Mouse (Mus musculus) layer of hippocampus, postnatal 25 days (tissue): ENCODE results near the gene Cd63. TPM values are rescaled to one million over a fixed set of nuclear protein-coding genes. Genes with fewer than 3 reads are reported as not detected.

Experiments used
- DNase-seq, 2 experiments: peaks; one replicate each; pipeline ENCODE4 v3.0.0; 2022; ENCODE audit warnings: mixed read lengths in 2 of 2, low spot score in 1 of 2; ENCODE audit errors: extremely low spot score in 1 of 2
- total RNA-seq, 2 experiments: library from RNA; stranded (reverse); gene quantifications; 2 replicates each; pipeline ENCODE4 v1.2.3; 2021

Gene Cd63
- total RNA-seq, 2 experiments from 2014 or later, result 76.6 to 84.7 TPM

GRCm38 (mm10) chr10:128902409-128902988, 1.7 kb downstream of the Cd63 start:
- DNase-seq, result no peak

GRCm38 (mm10) chr10:128904812-128905211, 4.0 kb downstream of the Cd63 start:
- no peak for DNase-seq

DNA sequence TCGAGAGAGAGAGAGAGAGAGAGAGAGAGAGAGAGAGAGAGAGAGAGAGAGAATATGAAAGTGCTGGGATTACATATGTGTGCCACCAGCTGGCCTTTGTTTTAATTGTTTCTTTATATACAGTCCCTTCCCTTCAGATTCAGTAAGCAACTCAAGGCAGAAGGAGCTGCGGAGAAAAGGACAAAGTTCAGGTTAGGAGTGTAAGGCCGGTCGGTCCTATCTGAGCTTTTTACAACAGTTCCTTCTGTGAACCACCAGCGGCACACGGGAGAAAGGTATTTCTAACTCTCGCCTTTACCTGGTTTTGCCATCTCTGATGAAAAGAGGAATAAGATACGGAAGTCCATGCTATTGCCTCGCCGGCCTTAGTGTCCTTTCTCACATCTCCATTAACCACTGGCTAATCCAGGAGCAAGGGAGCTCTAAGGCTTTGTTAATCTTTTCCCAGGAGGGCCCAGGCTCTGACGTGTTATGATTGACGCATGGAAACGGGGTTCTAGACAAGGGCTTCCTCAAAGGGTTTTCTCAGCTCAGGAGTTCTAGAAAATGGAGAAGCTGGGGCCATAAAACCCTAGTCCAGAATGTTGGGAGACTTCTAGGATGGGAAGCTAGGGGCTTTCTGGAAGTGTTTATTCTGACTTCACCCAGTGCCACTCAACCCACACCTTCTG, 8.1 kb downstream of the Cd63 start:
- no peak for DNase-seq

DNA sequence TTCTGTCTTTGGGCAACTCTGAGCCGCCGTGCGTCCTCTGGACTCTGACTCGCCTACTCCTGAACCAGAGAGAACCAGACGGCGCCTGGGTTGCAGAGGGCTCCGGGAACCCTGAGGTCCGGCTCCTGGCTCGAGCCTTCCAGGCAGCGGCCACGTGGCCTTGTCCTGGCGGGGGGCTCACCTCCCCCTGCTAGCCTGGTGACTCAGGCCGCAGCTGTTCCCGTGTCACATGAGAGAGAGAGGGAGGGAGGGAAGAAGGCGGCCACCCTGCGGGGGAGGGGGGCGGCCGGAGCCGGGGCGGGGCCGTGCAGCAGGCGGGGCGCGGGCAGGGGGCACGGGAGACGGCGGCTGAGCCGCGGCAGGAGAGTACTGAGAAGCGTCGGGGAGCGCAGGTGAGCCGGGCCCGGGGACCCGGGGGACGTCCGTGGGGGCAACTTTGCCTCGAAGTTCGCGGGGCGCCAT, 8.8 kb downstream of the Cd63 start:
- DNase-seq, result peak in 1 of 2 experiments; percentile 44

- peak in 1 of 2 experiments; percentile 64 for DNase-seq
Measured at GRCm38 (mm10) chr10:128910066-128910841, 9.5 kb downstream of the Cd63 start.

- DNase-seq, result no peak
Measured at GRCm38 (mm10) chr10:128911430-128911829, 10.6 kb downstream of the Cd63 start.

DNA sequence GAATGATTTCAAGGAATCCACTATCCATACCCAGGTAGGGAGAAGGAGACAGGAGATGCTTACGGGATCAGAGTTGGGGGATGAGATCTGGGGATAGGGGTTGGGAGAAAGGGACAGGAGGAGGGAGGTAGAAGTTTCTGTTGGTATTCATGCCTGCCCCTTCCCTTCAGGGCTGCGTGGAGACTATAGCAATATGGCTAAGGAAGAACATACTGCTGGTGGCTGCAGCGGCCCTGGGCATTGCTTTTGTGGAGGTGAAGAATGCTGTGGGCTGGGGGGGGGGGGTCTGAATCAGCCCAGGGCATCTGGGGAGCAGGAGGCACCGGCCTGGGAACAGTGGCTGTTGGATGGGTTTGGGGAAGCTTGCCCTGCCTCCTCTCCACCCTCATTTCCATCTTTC, 11.5 kb downstream of the Cd63 start:
- DNase-seq, result no peak

GRCm38 (mm10) chr10:128912791-128913190, 12.0 kb downstream of the Cd63 start:
- DNase-seq, result no peak

GRCm38 (mm10) chr10:128913219-128913618, 12.4 kb downstream of the Cd63 start:
- peak; percentile 78 to 97 for DNase-seq

GRCm38 (mm10) chr10:128913696-128914095, 12.9 kb downstream of the Cd63 start:
- no peak for DNase-seq

DNA sequence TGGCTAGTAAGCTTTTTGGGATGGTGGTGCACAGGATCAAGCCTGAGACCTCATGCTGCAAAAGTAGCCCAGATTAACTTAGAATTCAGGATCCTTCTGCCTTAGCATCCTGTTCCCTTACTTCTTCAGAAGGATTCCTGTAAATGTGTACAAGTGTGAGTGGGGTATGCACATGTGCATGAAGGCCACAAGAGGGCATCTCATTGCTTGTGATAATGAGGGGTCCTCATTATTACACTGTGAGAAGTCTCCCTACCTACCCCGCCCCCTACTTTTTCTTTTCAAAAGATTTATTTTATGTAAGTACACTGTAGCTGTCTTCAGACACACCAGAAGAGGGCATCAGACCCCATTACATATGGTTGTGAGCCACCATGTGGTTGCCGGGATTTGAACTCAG, 14.8 kb downstream of the Cd63 start:
- no peak for DNase-seq

DNA sequence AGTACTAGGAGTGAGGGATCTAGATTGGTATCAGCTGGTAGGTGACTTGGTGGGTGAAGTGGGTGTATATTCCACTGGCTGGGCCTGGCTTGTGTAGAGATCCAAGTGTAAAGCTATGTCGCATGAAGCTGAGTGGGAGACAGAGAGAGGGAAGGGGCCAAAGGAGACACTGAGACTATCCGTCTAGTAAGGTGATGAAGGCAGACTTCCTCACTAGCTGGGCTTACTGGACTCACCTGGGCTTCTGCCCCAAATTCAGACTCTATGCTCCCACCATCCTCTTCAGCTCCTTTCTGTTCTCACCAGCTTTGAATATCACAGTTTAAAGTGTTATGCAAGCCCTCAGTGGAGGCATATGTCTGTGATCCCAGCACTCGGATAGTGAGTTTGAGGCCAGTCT, 15.9 kb downstream of the Cd63 start:
- DNase-seq, result no peak

GRCm38 (mm10) chr10:128917400-128917799, 16.6 kb downstream of the Cd63 start:
- no peak for DNase-seq

GRCm38 (mm10) chr10:128918246-128918645, 17.5 kb downstream of the Cd63 start:
- DNase-seq, result peak in 1 of 2 experiments; percentile 47

DNA sequence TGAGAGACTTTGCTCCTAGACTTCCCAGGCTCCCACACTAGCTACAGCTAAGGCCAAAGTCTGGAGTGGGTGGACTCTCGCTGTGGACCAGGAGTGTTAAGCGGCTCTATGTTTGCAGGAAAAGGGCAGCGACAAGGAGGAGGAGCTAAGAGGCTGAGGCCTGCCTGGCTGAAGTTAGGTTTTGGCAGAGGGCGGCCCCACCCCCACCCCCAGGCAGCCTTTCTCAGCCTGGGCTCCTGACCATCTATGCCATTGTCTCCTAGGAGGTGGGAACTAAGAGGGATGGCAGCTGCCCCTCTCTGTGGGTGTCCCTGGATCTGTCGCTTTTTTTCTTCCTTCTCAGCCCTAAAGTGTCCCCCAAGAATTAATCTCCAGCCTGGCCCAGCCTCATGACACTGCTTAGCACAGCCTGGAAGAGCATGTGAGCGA, 18.4 kb downstream of the Cd63 start:
- no peak for DNase-seq

DNA sequence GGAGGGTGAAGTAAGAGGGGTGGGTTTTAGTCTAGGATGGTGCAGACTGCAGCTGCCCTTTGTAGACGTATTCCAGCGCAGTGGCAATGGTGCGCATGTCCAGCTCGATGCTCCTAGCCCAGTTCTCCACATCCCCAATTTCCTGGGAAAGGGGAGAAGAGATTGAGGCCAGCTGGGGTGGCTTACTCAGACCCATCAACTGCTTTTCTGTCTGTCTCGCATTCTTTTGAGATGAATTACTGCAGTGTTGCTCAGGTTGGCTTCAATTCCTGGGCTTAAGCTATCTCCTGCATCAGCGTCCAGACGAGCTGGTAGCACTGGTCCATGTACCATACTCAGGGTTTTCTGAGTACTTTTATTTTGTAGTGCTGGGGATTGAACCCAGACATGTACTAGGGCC, 19.2 kb downstream of the Cd63 start:
- DNase-seq, result no peak

DNA sequence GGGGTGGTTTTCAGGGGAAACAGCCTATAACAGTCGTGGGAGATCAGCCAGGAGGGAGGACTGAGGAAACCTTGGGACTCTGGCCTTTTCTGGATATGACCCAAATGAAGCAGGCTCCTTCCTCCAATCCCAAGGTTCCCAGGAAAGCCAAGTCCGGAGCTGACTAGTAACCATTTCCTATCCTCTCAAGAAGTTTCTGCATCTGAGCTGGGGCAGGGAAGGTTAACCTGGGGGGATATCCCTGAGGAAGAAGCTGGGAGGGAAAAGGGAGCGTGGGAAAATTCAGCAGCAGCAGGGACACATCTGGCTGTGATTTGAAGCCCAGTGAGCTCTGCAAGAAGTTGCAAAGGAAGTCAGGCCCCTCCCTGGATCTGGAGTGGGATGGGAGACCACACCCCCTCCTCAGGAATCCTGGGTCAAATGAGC, 20.0 kb downstream of the Cd63 start:
- DNase-seq, result no peak

GRCm38 (mm10) chr10:128921251-128921650, 20.5 kb downstream of the Cd63 start:
- no peak for DNase-seq

DNA sequence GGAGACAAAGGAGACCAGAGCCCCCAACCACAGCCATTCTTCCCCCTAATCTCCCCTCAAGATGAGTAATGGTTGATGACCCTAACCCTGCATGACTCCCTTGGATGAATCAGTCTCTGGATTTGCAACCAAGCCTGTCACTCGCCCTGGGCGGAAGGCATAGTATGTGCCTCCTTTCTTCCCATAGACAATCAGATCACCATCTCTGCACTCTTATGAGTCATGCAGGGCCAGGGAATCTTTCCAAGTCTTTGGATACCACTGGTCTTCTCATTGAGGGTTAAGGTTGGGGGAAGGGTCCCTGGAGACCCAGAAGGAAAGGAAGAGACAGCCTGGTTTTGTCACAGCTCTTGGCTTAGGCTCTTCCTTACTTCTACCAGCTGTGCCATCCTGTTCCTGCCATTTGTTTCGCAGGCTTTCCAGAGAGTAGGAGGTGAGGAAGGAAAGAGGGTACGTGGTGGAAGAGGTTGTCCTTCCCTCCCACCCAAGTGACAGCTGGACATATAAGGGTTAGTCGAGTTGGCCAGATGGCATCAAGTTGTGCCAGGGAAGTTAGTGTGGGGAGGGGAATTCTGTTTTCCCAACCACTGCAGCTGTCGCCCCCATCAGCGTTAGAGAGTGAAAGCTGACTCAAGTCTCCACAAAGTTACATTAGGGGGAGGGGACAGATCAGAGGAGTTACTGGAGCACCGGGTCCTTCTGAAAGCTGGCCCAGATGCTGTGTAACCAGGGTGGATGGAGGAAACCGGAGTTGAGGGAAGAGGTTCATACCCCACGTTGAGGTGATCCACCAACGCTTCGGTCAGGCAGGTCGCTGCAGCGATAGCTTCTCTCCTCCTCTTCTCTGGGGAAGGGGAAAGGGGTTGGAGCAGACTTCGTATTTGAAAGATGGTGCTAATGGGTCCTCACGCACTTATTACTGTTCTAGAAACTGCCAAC, 21.4 kb downstream of the Cd63 start:
- no peak for DNase-seq

DNA sequence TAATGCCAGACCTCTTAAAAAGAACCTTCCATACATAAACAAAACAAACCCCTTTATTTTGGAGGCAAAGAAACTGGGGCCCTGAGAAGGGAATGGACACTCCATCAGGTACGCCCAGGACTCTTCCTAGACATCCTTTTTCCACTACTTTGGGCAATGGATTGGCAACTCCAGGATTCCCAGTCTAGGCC, 21.9 kb downstream of the Cd63 start, which contains the start of gene Rdh5:
TSS of gene Rdh5 (minus strand) at position 67 of the 191 bp plus-strand sequence.
- no peak for DNase-seq
